Mouse (Mus musculus) forebrain, embryonic 11.5 days (tissue): ENCODE results near the gene Tmem88. TPM values are rescaled to one million over a fixed set of nuclear protein-coding genes. Genes with fewer than 3 reads are reported as not detected.

ENCODE experiments used
- ATAC-seq: fragments of 200-750 bp; cut with Nextera tagmentation; replicated peaks from 2 replicates; pipeline ENCODE4 v1.8.0; 2017; ENCODE audit warnings: moderate TSS enrichment; ENCODE audit not compliant: low FRiP score
- DNase-seq: peaks from one replicate; pipeline ENCODE4 v3.0.0-alpha.2; 2017; ENCODE audit warnings: low spot score
- H3K27ac ChIP-seq: fragments of 300-500 bp; sonication (generic); 2 replicates; pipeline ENCODE4 v1.5.1; 2014; ENCODE audit warnings: low read depth, low read length
- H3K27me3 ChIP-seq: fragments of 300-500 bp; sonication (generic); 2 replicates; pipeline ENCODE4 v1.6.1; 2014; ENCODE audit warnings: mild to moderate bottlenecking, low read length, mixed read lengths; ENCODE audit not compliant: control insufficient read depth, insufficient read depth
- H3K36me3 ChIP-seq: fragments of 300-500 bp; sonication (generic); 2 replicates; pipeline ENCODE4 v1.6.1; 2014; ENCODE audit warnings: mild to moderate bottlenecking, low read length, moderate library complexity, mixed read lengths; ENCODE audit not compliant: control insufficient read depth, insufficient read depth
- H3K4me1 ChIP-seq: fragments of 300-500 bp; sonication (generic); replicated peaks from 2 replicates; pipeline ENCODE4 v1.6.1; 2014; ENCODE audit warnings: low read length, mixed read lengths; ENCODE audit not compliant: control insufficient read depth, insufficient read depth
- H3K4me2 ChIP-seq: fragments of 300-500 bp; sonication (generic); 2 replicates; pipeline ENCODE4 v1.6.1; 2014; ENCODE audit warnings: low read depth, mild to moderate bottlenecking, low read length, moderate library complexity, mixed read lengths; ENCODE audit not compliant: severe bottlenecking
- H3K4me3 ChIP-seq: fragments of 300-500 bp; sonication (generic); 2 replicates; pipeline ENCODE4 v1.5.1; 2014; ENCODE audit warnings: low read depth, low read length
- H3K9ac ChIP-seq: fragments of 300-500 bp; sonication (generic); 2 replicates; pipeline ENCODE4 v1.6.1; 2014; ENCODE audit warnings: low read length
- H3K9me3 ChIP-seq: fragments of 300-500 bp; sonication (generic); 2 replicates; pipeline ENCODE4 v1.6.1; 2016; ENCODE audit warnings: low read length, mixed read lengths; ENCODE audit not compliant: control insufficient read depth
- WGBS: fragments of 180-500 bp; shearing (Covaris S2); extraction: QIAGEN DNeasy Blood & Tissue Kit; methylation state at CpG from one replicate; pipeline ENCODE4 v1.1.7; 2014; 5-methylcytosine and 5-hydroxymethylcytosine counted together
- polyA plus RNA-seq: library from polyadenylated mRNA; unstranded; fragments of >200 nt; fragmentation: Nextera tagmentation; extraction: Ambion mirVana; gene quantifications from 2 replicates; pipeline ENCODE4 v1.2.1, GENCODE M21; 2014

The Tmem88 gene
- polyA plus RNA-seq, 1 experiment from 2014 or later, result 15.6 TPM

- WGBS, result under 1% methylated on average over 26 of the region's 26 CpGs
- H3K36me3 ChIP-seq, result peaks cover 14% of the 10 kb centered on the region
- H3K4me1 ChIP-seq, result peaks cover 33% of the 10 kb centered on the region
Observed at GRCm38 (mm10) chr11:69366157-69366854, 31.7 kb downstream of the Tmem88 start.

GRCm38 (mm10) chr11:69365722-69366121, 32.3 kb downstream of the Tmem88 start:
- no peaks in the 10 kb centered on the region for H3K27me3 ChIP-seq
- DNase-seq (no peak), ATAC-seq (no peak)
- peaks cover 18% of the 10 kb centered on the region for H3K36me3 ChIP-seq
- H3K27ac ChIP-seq, result peak overlapping the region; percentile 98
- peak overlapping the region; percentile 56 for H3K9ac ChIP-seq
- peak overlapping the region; percentile 97 for H3K4me3 ChIP-seq
- 27% methylated on average over 6 of the region's 6 CpGs for WGBS
- H3K4me2 ChIP-seq, result peak overlapping the region; percentile 92
- H3K4me1 ChIP-seq, result peaks cover 27% of the 10 kb centered on the region
- H3K9me3 ChIP-seq, result no peaks in the 10 kb centered on the region

More at GRCm38 (mm10) chr11:69366157-69366854, 31.7 kb downstream of the Tmem88 start:
- Histone ChIP-seq H3K9me3 (no peaks in the 10 kb centered on the region), H3K27me3 (no peaks in the 10 kb centered on the region), H3K9ac (peak overlapping the region; percentile 99), H3K27ac (peak overlapping the region; percentile 98), H3K4me3 (peak overlapping the region; percentile 97), H3K4me2 (peak overlapping the region; percentile 92)
- peak; percentile 86 for ATAC-seq
- peak; percentile 96 for DNase-seq

GRCm38 (mm10) chr11:69364910-69365309, 33.1 kb downstream of the Tmem88 start:
- ATAC-seq (peak; percentile 28; the same call in 1 of the 2 replicates), DNase-seq (peak; percentile 83)
- Histone ChIP-seq H3K27ac (peak overlapping the region; percentile 98), H3K4me2 (peak overlapping the region; percentile 92), H3K36me3 (peaks cover 22% of the 10 kb centered on the region), H3K9me3 (no peaks in the 10 kb centered on the region), H3K9ac (peak overlapping the region; percentile 56), H3K4me1 (peaks cover 26% of the 10 kb centered on the region), H3K4me3 (no peak overlapping the region; the same call in 1 of the 2 replicates), H3K27me3 (no peaks in the 10 kb centered on the region)
- WGBS, result 4% methylated on average over 6 of the region's 6 CpGs

- no peak overlapping the region; the same call in 1 of the 2 replicates for H3K4me3 ChIP-seq
- peaks cover 24% of the 10 kb centered on the region for H3K36me3 ChIP-seq
- H3K4me1 ChIP-seq, result peaks cover 26% of the 10 kb centered on the region
- ATAC-seq (no peak), DNase-seq (no peak)
- no peak overlapping the region for H3K27ac ChIP-seq
- no peak overlapping the region for H3K4me2 ChIP-seq
- no peaks in the 10 kb centered on the region for H3K27me3 ChIP-seq
- 52% methylated on average over 8 of the region's 8 CpGs for WGBS
- H3K9ac ChIP-seq, result peak overlapping the region; percentile 2; the same call in 1 of the 2 replicates
- H3K9me3 ChIP-seq, result no peaks in the 10 kb centered on the region
Observed at GRCm38 (mm10) chr11:69364376-69364775, 33.7 kb downstream of the Tmem88 start.

GRCm38 (mm10) chr11:69362479-69362878, 35.6 kb downstream of the Tmem88 start:
- Histone ChIP-seq H3K27me3 (no peaks in the 10 kb centered on the region), H3K27ac (no peak overlapping the region), H3K4me2 (no peak overlapping the region), H3K9me3 (no peaks in the 10 kb centered on the region), H3K4me3 (no peak overlapping the region), H3K9ac (no peak overlapping the region), H3K36me3 (peaks cover 32% of the 10 kb centered on the region), H3K4me1 (peaks cover 21% of the 10 kb centered on the region)
- ATAC-seq (no peak), DNase-seq (no peak)
- WGBS, result 77% methylated on average over 2 of the region's 2 CpGs

- Histone ChIP-seq H3K27ac (no peak overlapping the region), H3K9me3 (no peaks in the 10 kb centered on the region), H3K4me3 (no peak overlapping the region), H3K9ac (no peak overlapping the region), H3K4me1 (peaks cover 19% of the 10 kb centered on the region), H3K27me3 (no peaks in the 10 kb centered on the region), H3K36me3 (peaks cover 35% of the 10 kb centered on the region), H3K4me2 (no peak overlapping the region)
- DNase-seq, result no peak
- 71% methylated on average over 7 of the region's 7 CpGs for WGBS
- ATAC-seq, result no peak
Observed at GRCm38 (mm10) chr11:69362021-69362420, 36.0 kb downstream of the Tmem88 start.

- 91% methylated on average over 12 of the region's 12 CpGs for WGBS
- no peaks in the 10 kb centered on the region for H3K4me1 ChIP-seq
- H3K36me3 ChIP-seq, result peaks cover 32% of the 10 kb centered on the region
- no peak overlapping the region for H3K9ac ChIP-seq
- H3K4me2 ChIP-seq, result no peak overlapping the region
- DNase-seq (no peak), ATAC-seq (no peak)
- no peaks in the 10 kb centered on the region for H3K9me3 ChIP-seq
- H3K4me3 ChIP-seq, result no peak overlapping the region
- H3K27ac ChIP-seq, result no peak overlapping the region
- H3K27me3 ChIP-seq, result no peaks in the 10 kb centered on the region
Observed at GRCm38 (mm10) chr11:69357690-69358089, 40.3 kb downstream of the Tmem88 start.

GRCm38 (mm10) chr11:69356544-69356943, 41.5 kb downstream of the Tmem88 start:
- WGBS, result 95% methylated on average over 5 of the region's 5 CpGs
- Histone ChIP-seq H3K36me3 (peaks cover 30% of the 10 kb centered on the region), H3K4me2 (no peak overlapping the region), H3K4me1 (no peaks in the 10 kb centered on the region), H3K9ac (no peak overlapping the region), H3K27me3 (no peaks in the 10 kb centered on the region), H3K27ac (no peak overlapping the region), H3K4me3 (no peak overlapping the region), H3K9me3 (no peaks in the 10 kb centered on the region)
- no peak for DNase-seq
- no peak for ATAC-seq
